Mouse (Mus musculus): ENCODE measurements around the gene Fam122a. TPM values are rescaled to one million over a fixed set of nuclear protein-coding genes. Genes with fewer than 3 reads are reported as not detected.

The Fam122a gene
- polyA plus RNA-seq (2014; fragmentation: Illumina TruSeq; extraction: RNeasy Lipid Tissue Mini Kit (QIAGEN cat#74804)): 5.5 TPM

DNA sequence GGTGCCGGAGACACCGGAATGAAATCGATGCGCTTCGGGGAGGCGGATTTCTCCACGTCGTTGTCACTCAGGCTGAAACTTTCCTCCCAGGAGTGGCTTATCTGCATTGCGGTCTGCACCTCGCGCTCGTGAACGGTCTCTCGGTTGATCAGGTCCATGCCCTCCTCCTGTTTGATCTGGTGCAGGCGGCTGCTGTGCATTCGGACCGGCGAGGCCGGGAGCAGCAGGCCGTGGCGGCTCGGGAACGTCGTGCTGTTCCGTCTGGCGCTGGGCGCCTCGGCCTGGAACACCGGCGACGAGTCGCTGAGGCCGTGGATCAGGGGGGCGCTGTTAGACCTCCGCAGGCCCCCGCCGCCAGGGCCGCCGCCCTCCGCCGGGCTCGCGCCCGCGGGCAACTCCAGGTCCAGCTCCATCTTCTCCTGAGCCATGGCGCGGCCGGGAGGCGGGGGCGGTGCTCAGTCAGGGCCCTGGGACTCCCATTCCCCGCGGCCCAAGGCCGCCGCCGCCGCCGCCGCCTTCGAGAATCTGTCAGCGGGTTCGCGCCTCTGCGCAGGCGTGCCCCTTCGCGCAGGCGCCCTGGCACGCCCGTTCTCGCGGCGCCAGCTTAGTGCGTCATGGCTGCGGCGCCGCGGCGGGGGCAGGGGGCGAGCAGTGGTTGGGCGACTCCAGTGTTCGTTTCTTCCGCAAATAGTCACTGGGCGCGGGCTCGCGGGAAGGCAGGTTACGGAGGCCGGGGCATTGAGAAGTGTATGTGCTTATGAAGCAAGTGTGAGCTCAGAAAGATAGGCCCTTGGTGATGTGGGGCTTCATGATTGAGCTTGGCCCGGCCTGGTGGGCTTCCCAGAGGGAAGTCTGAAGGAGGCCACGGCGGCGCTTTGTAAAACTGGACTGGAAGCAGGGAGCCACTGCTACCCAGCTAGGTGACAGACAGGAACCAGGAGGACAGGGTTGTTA lies at the start of gene Fam122a:
TSS of gene Fam122a (minus strand) at position 428 of the 954 bp plus-strand sequence.

Other genes with a start within 250 kb of the Fam122a start
- 1.4 TPM for gene Fxn, start 196.8 kb downstream of the Fam122a start, polyA plus RNA-seq (2014; fragmentation: Illumina TruSeq; extraction: RNeasy Lipid Tissue Mini Kit (QIAGEN cat#74804))
- 13.4 TPM for gene Pip5k1b, start 78.5 kb upstream of the Fam122a start, polyA plus RNA-seq (2014; fragmentation: Illumina TruSeq; extraction: RNeasy Lipid Tissue Mini Kit (QIAGEN cat#74804))
- gene Tmem252, start 196.7 kb upstream of the Fam122a start, polyA plus RNA-seq (2014; fragmentation: Illumina TruSeq; extraction: RNeasy Lipid Tissue Mini Kit (QIAGEN cat#74804)): 0.11 TPM

All from ovary, adult 10 weeks (tissue).